Mouse (Mus musculus): Measurements from ENCODE around the gene Pom121l2. TPM values are rescaled to one million over a fixed set of nuclear protein-coding genes. Genes with fewer than 3 reads are reported as not detected.
"Not testable (repeated sequence)": the region's sequence is repeated elsewhere in the genome, so short reads cannot be mapped to it uniquely, and the experiment has no call there.

The Pom121l2 gene
- polyA plus RNA-seq, 1 experiment from 2014 or later: not detected

DNA sequence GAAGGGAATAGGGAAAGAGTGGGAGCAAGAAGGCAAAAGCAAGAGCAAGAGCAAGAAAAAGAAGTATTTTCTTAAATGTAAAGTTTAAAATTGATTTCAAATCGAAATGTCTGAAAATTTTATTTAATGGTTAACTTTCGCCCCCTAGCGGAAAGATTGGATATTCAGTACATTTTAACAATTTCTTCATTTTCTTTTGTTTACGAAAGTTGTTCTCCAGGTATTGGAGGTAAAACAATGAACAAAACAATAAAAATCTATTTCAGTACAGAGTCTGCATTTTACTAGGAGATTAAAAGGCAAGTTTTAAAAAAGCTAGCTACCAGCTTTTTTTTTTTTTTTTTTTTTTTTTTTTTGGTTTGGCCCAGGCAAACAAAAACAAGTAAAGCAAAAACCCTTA lies 49.5 kb downstream of the Pom121l2 start:
- WGBS: 14% methylated on average over 4 of the region's 4 CpGs
- Histone ChIP-seq H3K9me3 (ENCODE audit: control insufficient read depth, low read length) (no peaks in the 10 kb centered on the region), H3K27ac (ENCODE audit: low read depth, low read length) (no peak overlapping the region), H3K36me3 (ENCODE audit: control insufficient read depth, insufficient read depth, low read length) (no peaks in the 10 kb centered on the region), H3K4me2 (no peak overlapping the region), H3K27me3 (replicated peaks; ENCODE audit: control insufficient read depth, insufficient read depth, low read length) (no peaks in the 10 kb centered on the region), H3K9ac (ENCODE audit: low read depth, low read length) (no peak overlapping the region), H3K4me1 (replicated peaks; ENCODE audit: control insufficient read depth, insufficient read depth, low read length) (peaks cover 12% of the 10 kb centered on the region), H3K4me3 (ENCODE audit: low read depth, low read length) (no peak overlapping the region)
- DNase-seq (ENCODE audit: low spot score): no peak
- ATAC-seq (replicated peaks; ENCODE audit: low FRiP score): no peak

DNA sequence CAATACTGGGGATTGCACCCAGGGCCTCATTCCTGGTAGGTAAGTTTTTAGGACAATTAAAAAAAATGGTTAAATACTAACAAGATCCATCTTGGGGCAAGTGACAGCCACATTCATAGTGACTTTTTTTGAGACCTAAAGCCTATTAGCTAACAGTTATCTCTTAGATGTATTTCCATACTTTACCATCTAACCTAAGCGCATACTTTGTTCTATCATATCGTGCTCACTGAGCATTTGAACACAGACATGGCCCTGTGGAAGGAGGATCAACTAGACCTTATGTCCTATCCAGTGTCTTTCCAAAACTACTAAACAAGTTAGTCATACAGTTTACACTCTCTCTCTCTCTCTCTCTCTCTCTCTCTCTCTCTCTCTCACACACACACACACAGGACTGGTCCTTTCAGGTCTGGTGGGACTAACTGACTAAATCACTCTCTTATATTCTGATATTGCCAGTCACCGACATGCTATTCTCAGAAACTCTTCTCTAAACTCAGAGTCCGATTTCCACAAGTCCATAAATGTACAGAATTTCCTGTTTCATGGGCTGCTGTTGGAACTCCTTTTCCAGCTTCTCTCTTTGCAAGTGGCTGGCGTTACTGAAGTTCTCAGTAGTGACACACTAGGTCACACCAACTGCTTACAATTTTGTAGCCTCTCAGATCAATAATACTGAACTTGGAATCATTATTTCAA lies 52.9 kb downstream of the Pom121l2 start:
- Histone ChIP-seq H3K27ac (ENCODE audit: low read depth, low read length) (peak overlapping the region; percentile 94), H3K36me3 (ENCODE audit: control insufficient read depth, insufficient read depth, low read length) (no peaks in the 10 kb centered on the region), H3K9me3 (ENCODE audit: control insufficient read depth, low read length) (no peaks in the 10 kb centered on the region), H3K4me2 (peak overlapping the region; percentile 80), H3K4me1 (replicated peaks; ENCODE audit: control insufficient read depth, insufficient read depth, low read length) (peaks cover 26% of the 10 kb centered on the region), H3K9ac (ENCODE audit: low read depth, low read length) (peak overlapping the region; percentile 89), H3K27me3 (replicated peaks; ENCODE audit: control insufficient read depth, insufficient read depth, low read length) (no peaks in the 10 kb centered on the region), H3K4me3 (ENCODE audit: low read depth, low read length) (peak overlapping the region; percentile 45)
- DNase-seq (ENCODE audit: low spot score) (no peak), ATAC-seq (replicated peaks; ENCODE audit: low FRiP score) (no peak)
- WGBS: 47% methylated on average over 5 of the region's 5 CpGs

DNA sequence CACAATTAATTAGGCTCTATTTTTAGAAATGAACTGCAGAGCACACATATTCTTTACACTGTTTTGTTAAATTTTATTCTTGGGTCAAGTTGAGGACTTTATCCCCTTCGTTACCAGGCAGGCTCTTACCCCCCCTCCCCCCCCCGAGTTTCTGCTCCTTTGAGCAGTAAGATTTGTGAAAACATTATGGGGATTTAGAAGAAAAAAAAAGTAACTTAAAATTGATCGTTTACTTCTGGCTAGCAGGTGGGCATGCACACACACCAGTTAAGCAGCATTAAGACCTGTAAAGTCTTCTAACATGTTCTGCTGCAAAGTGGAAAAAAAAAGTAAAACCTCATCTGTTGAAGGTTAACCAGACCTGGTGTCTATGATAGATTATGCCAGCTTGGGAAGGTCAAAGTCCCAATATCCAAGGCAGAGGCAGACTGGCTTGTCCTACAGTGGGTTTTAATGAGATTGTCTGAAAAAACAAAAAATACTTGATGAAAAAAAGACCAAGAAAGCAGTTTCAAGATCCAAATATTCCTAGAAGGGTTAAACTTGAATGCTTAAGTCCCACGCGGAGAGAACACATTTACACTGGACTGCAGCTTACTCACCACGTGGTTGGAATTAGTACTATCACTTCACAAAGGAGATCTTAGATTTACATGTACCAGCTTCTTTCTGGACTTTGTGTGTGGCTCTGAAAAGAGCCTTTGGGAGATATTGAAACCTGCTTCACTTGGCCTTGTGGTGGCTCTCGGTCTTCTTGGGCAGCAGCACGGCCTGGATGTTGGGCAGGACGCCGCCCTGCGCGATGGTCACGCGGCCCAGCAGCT lies 53.7 kb downstream of the Pom121l2 start:
- Histone ChIP-seq H3K27me3 (replicated peaks; ENCODE audit: control insufficient read depth, insufficient read depth, low read length) (no peaks in the 10 kb centered on the region), H3K27ac (ENCODE audit: low read depth, low read length) (peak overlapping the region; percentile 94), H3K9ac (ENCODE audit: low read depth, low read length) (peak overlapping the region; percentile 89), H3K9me3 (ENCODE audit: control insufficient read depth, low read length) (no peaks in the 10 kb centered on the region), H3K4me2 (peak overlapping the region; percentile 80), H3K36me3 (ENCODE audit: control insufficient read depth, insufficient read depth, low read length) (no peaks in the 10 kb centered on the region), H3K4me1 (replicated peaks; ENCODE audit: control insufficient read depth, insufficient read depth, low read length) (peaks cover 21% of the 10 kb centered on the region; the same call in 1 of the 2 replicates), H3K4me3 (ENCODE audit: low read depth, low read length) (peak overlapping the region; percentile 45)
- WGBS: under 1% methylated on average over 10 of the region's 14 CpGs
- ATAC-seq (replicated peaks; ENCODE audit: low FRiP score) (no peak), DNase-seq (ENCODE audit: low spot score) (no peak)

DNA sequence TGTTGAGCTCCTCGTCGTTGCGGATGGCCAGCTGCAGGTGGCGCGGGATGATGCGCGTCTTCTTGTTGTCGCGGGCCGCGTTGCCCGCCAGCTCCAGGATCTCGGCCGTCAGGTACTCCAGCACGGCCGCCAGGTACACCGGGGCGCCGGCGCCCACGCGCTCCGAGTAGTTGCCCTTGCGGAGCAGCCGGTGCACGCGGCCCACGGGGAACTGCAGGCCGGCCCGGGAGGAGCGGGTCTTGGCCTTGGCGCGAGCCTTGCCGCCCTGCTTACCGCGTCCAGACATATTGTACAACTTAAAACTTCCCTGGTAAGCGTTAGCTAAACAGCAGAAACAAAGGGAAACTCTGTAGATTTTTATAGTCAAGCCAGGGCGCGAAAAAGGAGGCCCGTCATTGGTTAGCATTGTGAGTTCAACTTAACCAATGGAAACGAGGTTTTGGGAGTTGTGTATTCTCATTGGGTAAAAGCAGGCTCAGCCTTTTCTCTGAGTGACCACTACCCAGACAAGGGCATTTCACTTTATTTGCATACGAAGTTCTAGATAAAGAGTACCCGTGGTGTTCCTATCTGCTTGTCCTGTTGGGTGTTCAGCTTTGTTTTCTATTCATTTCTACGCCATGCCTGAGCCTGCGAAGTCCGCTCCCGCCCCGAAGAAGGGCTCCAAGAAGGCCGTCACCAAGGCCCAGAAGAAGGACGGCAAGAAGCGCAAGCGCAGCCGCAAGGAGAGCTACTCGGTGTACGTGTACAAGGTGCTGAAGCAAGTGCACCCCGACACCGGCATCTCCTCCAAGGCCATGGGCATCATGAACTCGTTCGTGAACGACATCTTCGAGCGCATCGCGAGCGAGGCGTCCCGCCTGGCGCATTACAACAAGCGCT lies 54.5 kb downstream of the Pom121l2 start, which contains the start of the genes Hist1h2ah and Hist1h2bk:
Gene Hist1h2ah (minus strand): TSS at position 302 of the 882 bp plus-strand sequence.
Gene Hist1h2bk (plus strand): TSS at position 604 of the 882 bp plus-strand sequence.
- H3K36me3 ChIP-seq (ENCODE audit: control insufficient read depth, insufficient read depth, low read length); H3K27me3 ChIP-seq (replicated peaks; ENCODE audit: control insufficient read depth, insufficient read depth, low read length); H3K9me3 ChIP-seq (ENCODE audit: control insufficient read depth, low read length): not testable (repeated sequence)
- peak within 1 kb of the TSS; percentile 89 for H3K9ac ChIP-seq (ENCODE audit: low read depth, low read length)
- H3K27ac ChIP-seq (ENCODE audit: low read depth, low read length): peak within 1 kb of the TSS; percentile 94
- peak within 1 kb of the TSS; percentile 45 for H3K4me3 ChIP-seq (ENCODE audit: low read depth, low read length)
- peak; percentile 82 for DNase-seq (ENCODE audit: low spot score)
- WGBS: under 1% methylated on average over 22 of the region's 69 CpGs
- peak; percentile 91 for ATAC-seq (replicated peaks; ENCODE audit: low FRiP score)
- H3K4me2 ChIP-seq: peak within 1 kb of the TSS; percentile 80
- H3K4me1 ChIP-seq (replicated peaks; ENCODE audit: control insufficient read depth, insufficient read depth, low read length): peaks cover 20% of the 10 kb centered on the region; the same call in 1 of the 2 replicates

DNA sequence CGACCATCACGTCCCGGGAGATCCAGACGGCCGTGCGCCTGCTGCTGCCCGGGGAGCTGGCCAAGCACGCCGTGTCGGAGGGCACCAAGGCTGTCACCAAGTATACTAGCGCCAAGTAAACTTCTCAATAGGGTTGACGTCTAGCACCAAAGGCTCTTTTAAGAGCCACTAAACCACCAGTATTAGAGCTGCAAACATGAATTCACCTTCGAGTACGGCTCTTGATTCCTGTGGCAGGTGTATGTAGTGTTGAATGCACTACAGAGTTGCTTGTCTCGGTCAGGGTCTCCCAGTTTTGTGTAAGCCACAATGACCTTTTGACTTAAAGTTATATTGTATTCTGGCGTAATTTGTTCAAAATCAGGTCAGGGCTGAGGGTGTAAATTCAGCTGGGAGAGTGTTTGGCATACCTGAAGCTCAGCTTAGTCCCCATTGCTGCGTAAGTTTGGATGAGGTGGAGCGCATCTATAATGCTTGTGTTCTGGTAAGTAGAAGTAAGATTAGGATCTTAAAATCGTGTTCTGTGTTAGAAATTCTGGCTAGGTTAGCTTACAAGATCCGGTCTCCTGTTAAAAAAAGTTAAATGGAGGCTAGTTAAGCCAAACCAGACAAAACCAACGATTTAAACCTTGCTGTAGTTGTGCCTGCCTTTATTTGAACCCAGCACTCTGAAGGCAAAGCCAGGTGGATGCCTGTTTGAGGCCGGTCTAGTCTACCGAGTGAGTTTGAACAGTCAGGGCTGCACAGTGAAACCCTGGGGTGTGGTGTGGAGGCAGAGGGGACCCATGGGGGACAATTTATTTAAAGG lies 55.4 kb downstream of the Pom121l2 start:
- DNase-seq (ENCODE audit: low spot score): peak; percentile 69
- Histone ChIP-seq H3K27ac (ENCODE audit: low read depth, low read length) (peak overlapping the region; percentile 94), H3K36me3 (ENCODE audit: control insufficient read depth, insufficient read depth, low read length) (no peaks in the 10 kb centered on the region), H3K9me3 (ENCODE audit: control insufficient read depth, low read length) (no peaks in the 10 kb centered on the region), H3K4me3 (ENCODE audit: low read depth, low read length) (peak overlapping the region; percentile 29), H3K4me2 (peak overlapping the region; percentile 60), H3K9ac (ENCODE audit: low read depth, low read length) (peak overlapping the region; percentile 75), H3K4me1 (replicated peaks; ENCODE audit: control insufficient read depth, insufficient read depth, low read length) (peaks cover 20% of the 10 kb centered on the region; the same call in 1 of the 2 replicates), H3K27me3 (replicated peaks; ENCODE audit: control insufficient read depth, insufficient read depth, low read length) (no peaks in the 10 kb centered on the region)
- ATAC-seq (replicated peaks; ENCODE audit: low FRiP score): peak; percentile 14
- 2% methylated on average over 20 of the region's 23 CpGs for WGBS

DNA sequence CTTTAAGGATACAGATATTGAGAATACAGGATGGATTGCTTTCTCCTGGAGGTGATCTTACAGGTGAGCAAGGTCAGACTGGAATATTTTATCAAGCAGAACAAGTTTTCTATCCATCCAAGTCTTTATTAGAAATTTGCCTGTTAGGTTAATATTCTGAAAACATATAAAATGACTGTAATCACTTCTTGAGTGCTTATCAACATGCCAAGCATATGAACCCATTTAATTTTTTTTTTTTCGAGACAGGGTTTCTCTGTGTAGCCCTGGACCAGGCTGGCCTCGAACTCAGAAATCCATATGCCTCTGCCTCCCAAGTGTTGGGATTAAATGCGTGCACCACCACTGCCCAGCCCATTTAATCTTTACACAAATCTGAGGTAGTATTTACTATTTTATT lies 56.0 kb downstream of the Pom121l2 start:
- WGBS: 63% methylated on average over 3 of the region's 3 CpGs
- Histone ChIP-seq H3K9ac (ENCODE audit: low read depth, low read length) (peak overlapping the region; percentile 75), H3K9me3 (ENCODE audit: control insufficient read depth, low read length) (no peaks in the 10 kb centered on the region), H3K27me3 (replicated peaks; ENCODE audit: control insufficient read depth, insufficient read depth, low read length) (no peaks in the 10 kb centered on the region), H3K4me3 (ENCODE audit: low read depth, low read length) (peak overlapping the region; percentile 29), H3K4me2 (peak overlapping the region; percentile 60), H3K4me1 (replicated peaks; ENCODE audit: control insufficient read depth, insufficient read depth, low read length) (peaks cover 20% of the 10 kb centered on the region; the same call in 1 of the 2 replicates), H3K27ac (ENCODE audit: low read depth, low read length) (peak overlapping the region; percentile 94), H3K36me3 (ENCODE audit: control insufficient read depth, insufficient read depth, low read length) (no peaks in the 10 kb centered on the region)
- no peak for DNase-seq (ENCODE audit: low spot score)
- ATAC-seq (replicated peaks; ENCODE audit: low FRiP score): no peak

DNA sequence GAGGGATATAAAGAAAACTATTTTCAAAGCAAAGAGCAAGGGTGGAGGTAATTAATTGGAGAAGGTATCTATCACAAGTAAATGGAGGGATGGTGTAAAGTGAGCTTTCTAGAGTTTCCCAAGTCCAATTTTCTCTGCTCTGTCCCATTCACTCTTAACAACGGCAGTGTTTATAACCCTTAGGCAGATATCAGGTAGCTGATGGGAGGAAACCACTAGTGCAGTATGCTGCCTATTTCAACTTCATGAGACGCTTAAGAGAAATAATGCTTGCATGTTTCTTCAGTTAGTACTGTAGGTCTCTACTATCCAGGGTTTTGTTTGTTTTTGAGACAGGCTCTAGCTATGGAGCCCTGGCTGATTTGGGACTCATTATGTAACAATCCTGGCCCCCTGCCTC lies 56.4 kb downstream of the Pom121l2 start:
- WGBS: 57% methylated on average over 2 of the region's 2 CpGs
- no peak for ATAC-seq (replicated peaks; ENCODE audit: low FRiP score)
- Histone ChIP-seq H3K27me3 (replicated peaks; ENCODE audit: control insufficient read depth, insufficient read depth, low read length) (no peaks in the 10 kb centered on the region), H3K9me3 (ENCODE audit: control insufficient read depth, low read length) (no peaks in the 10 kb centered on the region), H3K4me3 (ENCODE audit: low read depth, low read length) (no peak overlapping the region), H3K9ac (ENCODE audit: low read depth, low read length) (peak overlapping the region; percentile 48), H3K4me1 (replicated peaks; ENCODE audit: control insufficient read depth, insufficient read depth, low read length) (peaks cover 20% of the 10 kb centered on the region; the same call in 1 of the 2 replicates), H3K4me2 (peak overlapping the region; percentile 60), H3K36me3 (ENCODE audit: control insufficient read depth, insufficient read depth, low read length) (no peaks in the 10 kb centered on the region), H3K27ac (ENCODE audit: low read depth, low read length) (peak overlapping the region; percentile 94)
- no peak for DNase-seq (ENCODE audit: low spot score)
